In genomic region chr3:84461687-84462086, GRCm38 (mm10) we compare ENCODE assay signal across 10 mouse cellular contexts. TPM values are rescaled to one million over a fixed set of nuclear protein-coding genes. Genes with fewer than 3 reads are reported as not detected.
DNase-seq lines count a peak whose midpoint lies in the region; ATAC-seq and TF ChIP-seq lines count a peak whose summit lies in the region.
"Had no signal": no experiment of that assay in that cellular context is flagged by ENCODE, and none has a peak within 500 bp of the region (broad histone marks: within the 10 kb centered on the region; RNA-seq: fewer than 3 reads in every experiment).

No protein-coding gene starts in this region.

- H3K9ac ChIP-seq in heart, embryonic 15.5 days, result no peak overlapping the region

- TF ChIP-seq POLR2A in spleen, adult 2 months (IDR thresholded peaks at IDR 0.05; ENCODE audit: low read depth, low read length), result no peak

- no peaks in the 10 kb centered on the region for H3K36me3 ChIP-seq in heart, embryonic 15.5 days
- no peaks in the 10 kb centered on the region for H3K36me3 ChIP-seq in spleen, adult 2 months (ENCODE audit: control insufficient read depth, insufficient read depth, low read length)

- DNase-seq in heart, postnatal 36 days, result no peak
- DNase-seq in spleen, adult 2 months (ENCODE audit: low read depth in 1 of 2, low spot score in 2 of 2), result no peak
- no peak for DNase-seq in spleen, adult 18-20 months
- peak; percentile 68 for DNase-seq in liver
- DNase-seq in gastrocnemius, postnatal 10 days, result no peak
- DNase-seq in urinary bladder, postnatal 10 days (ENCODE audit: low spot score), result no peak
- DNase-seq in gastrocnemius, postnatal 4 days (ENCODE audit: low spot score in 2 of 2), result no peak
- DNase-seq: cerebellum, adult 2 months; right cerebral cortex, postnatal 14 days had no signal

- H3K4me1 ChIP-seq in heart, embryonic 15.5 days (replicated peaks), result peaks cover 17% of the 10 kb centered on the region
- H3K4me1 ChIP-seq in spleen, adult 2 months (ENCODE audit: control insufficient read depth, insufficient read depth, insufficient read length), result no peaks in the 10 kb centered on the region

- H3K27ac ChIP-seq in heart, embryonic 15.5 days, result 0 out of 2 replicates have a peak overlapping the region, but pooled peaks have one; percentile 36
- peak overlapping the region; percentile 55; the same call in 1 of the 2 replicates for H3K27ac ChIP-seq in spleen, adult 2 months (ENCODE audit: insufficient read depth, low read length)

- no peak for ATAC-seq in heart, embryonic 15.5 days (replicated peaks; ENCODE audit: insufficient number of reproducible peaks, insufficient read depth, low FRiP score, low read depth)

- 27% methylated on average over 4 of the region's 4 CpGs for WGBS in heart, embryonic 15.5 days
- WGBS in spleen, adult 2 months, result 76% methylated on average over 4 of the region's 4 CpGs

- no peaks in the 10 kb centered on the region for H3K9me3 ChIP-seq in heart, embryonic 15.5 days (replicated peaks)

- intact Hi-C loops in heart, postnatal 36 days (cut with DNase I), result no loop called here

- no peak overlapping the region for H3K4me3 ChIP-seq in heart, embryonic 15.5 days
- H3K4me3 ChIP-seq in spleen, adult 2 months (ENCODE audit: extremely low read depth, insufficient read depth, insufficient read length), result no peak overlapping the region

- no peak overlapping the region for H3K4me2 ChIP-seq in heart, embryonic 15.5 days

- peaks cover 26% of the 10 kb centered on the region for H3K27me3 ChIP-seq in heart, embryonic 15.5 days
- H3K27me3 ChIP-seq in spleen, adult 2 months (ENCODE audit: control insufficient read depth, insufficient read depth, low read length), result no peaks in the 10 kb centered on the region

- no peak for TF ChIP-seq CTCF in spleen, adult 2 months (IDR thresholded peaks at IDR 0.05; ENCODE audit: extremely low read depth, insufficient read depth, insufficient read length, insufficient replicate concordance)

RNA-seq across cellular contexts. Expression of gene Fhdc1, which starts 18.5 kb away (rescaled TPM):
- polyA plus RNA-seq in heart, embryonic 15.5 days (2015; fragmentation: Nextera tagmentation; extraction: Ambion mirVana), result 1.2 and 2.3 TPM in 2 replicates
- under 1 TPM; 0.58 to 0.87 TPM for total RNA-seq in heart, postnatal 36 days (2021)
- polyA plus RNA-seq in spleen, adult 2 months (2012; rRNA removed), result 5.2 and 8.3 TPM in 2 replicates
- total RNA-seq in gastrocnemius, postnatal 10 days (2021), result 1 to 10 TPM in 1 of 2 experiments, under 1 TPM in 1; 0.82 to 2.1 TPM
- total RNA-seq in gastrocnemius, postnatal 4 days (2021), result 1 to 10 TPM; 3.3 to 4.5 TPM
